Mouse (Mus musculus) liver, embryonic 14.5 days (tissue): ENCODE measurements around the gene Inpp5k.

Experiments
- CTCF ChIP-seq: IDR thresholded peaks from 2 replicates; pipeline ENCODE4 v1.5.1; 2016; ENCODE audit warnings: antibody characterized with exemption, low read depth, control low read depth
- EP300 ChIP-seq: IDR thresholded peaks from 2 replicates; pipeline ENCODE4 v1.6.1; 2016; ENCODE audit warnings: antibody characterized with exemption, low read depth

GRCm38 (mm10) chr11:75649155-75649561 lies 18.4 kb downstream of the Inpp5k start:
- no peak for TF ChIP-seq CTCF
- TF ChIP-seq EP300 = no peak
